In the genomic region with DNA sequence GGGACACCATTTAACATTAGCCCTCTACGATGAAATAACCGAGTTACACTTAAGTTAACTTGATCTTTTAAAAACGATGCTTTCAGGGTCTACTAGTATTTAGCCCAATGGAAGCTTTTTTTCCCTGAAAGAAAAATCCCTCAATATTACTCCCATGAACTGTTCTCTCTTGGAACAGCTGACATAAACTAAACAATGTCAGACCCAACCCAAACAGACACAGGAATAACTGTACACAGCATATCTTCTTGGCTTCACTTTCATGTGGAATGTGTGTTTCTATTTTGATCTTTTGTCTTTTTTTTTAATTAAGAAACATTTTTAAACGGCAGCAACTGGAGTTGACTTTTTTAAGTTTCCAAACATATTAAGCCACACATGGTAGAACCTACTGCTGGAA, we compare ENCODE assay signal across 15 mouse cellular contexts.
"Had no signal": no experiment of that assay in that cellular context is flagged by ENCODE, and none has a peak within 500 bp of the region (broad histone marks: within the 10 kb centered on the region; RNA-seq: fewer than 3 reads in every experiment).

No protein-coding gene starts in this region.

- DNase-seq: kidney, adult 2 months; kidney, postnatal 14 days; lung, adult 2 months; lung, postnatal 14 days; retina, postnatal 1 day; right cerebral cortex, postnatal 4 days; spleen, adult 18-20 months; thymus, postnatal 36 days had no signal

- H3K4me2 ChIP-seq: kidney, embryonic 15.5 days; limb, embryonic 12.5 days; midbrain, embryonic 12.5 days; neural tube, embryonic 13.5 days had no signal

- H3K27me3 ChIP-seq: kidney, embryonic 15.5 days; limb, embryonic 12.5 days; midbrain, embryonic 12.5 days; neural tube, embryonic 13.5 days had no signal

- H3K36me3 ChIP-seq: kidney, embryonic 15.5 days; limb, embryonic 12.5 days; neural tube, embryonic 13.5 days had no signal

- H3K9me3 ChIP-seq: kidney, embryonic 15.5 days; limb, embryonic 12.5 days; midbrain, embryonic 12.5 days; neural tube, embryonic 13.5 days had no signal

- ATAC-seq: intestine, embryonic 16.5 days; midbrain, embryonic 16.5 days had no signal

- H3K27ac ChIP-seq: kidney, embryonic 15.5 days; left cerebral cortex, adult 2 months; limb, embryonic 12.5 days; midbrain, embryonic 12.5 days; neural tube, embryonic 13.5 days had no signal

- H3K4me3 ChIP-seq: kidney, embryonic 15.5 days; left cerebral cortex, adult 2 months; limb, embryonic 12.5 days; midbrain, embryonic 12.5 days; neural tube, embryonic 13.5 days had no signal

- H3K9ac ChIP-seq: kidney, embryonic 15.5 days; limb, embryonic 12.5 days; midbrain, embryonic 12.5 days; neural tube, embryonic 13.5 days had no signal
